Comparison of ENCODE assay signal across 8 mouse cellular contexts in genomic region chr5:101765390-101765901, GRCm38 (mm10). TPM values are rescaled to one million over a fixed set of nuclear protein-coding genes. Genes with fewer than 3 reads are reported as not detected.
A peak's percentile ranks its signal among the peaks of the same experiment; 100 is the strongest.
DNase-seq lines count a peak whose midpoint lies in the region; ATAC-seq lines count a peak whose summit lies in the region.

No protein-coding gene starts in this region.

- no peak overlapping the region for H3K27ac ChIP-seq in intestine, embryonic 14.5 days (ENCODE audit: low read depth)
- H3K27ac ChIP-seq in liver, embryonic 15.5 days (replicated peaks) = no peak overlapping the region
- H3K27ac ChIP-seq in neural tube, embryonic 13.5 days (replicated peaks) = no peak overlapping the region

- peak overlapping the region; percentile 98 for H3K4me2 ChIP-seq in intestine, embryonic 14.5 days (ENCODE audit: low read length)
- peak overlapping the region; percentile 80 for H3K4me2 ChIP-seq in liver, embryonic 15.5 days
- peak overlapping the region; percentile 99 for H3K4me2 ChIP-seq in neural tube, embryonic 13.5 days

- no peaks in the 10 kb centered on the region for H3K36me3 ChIP-seq in intestine, embryonic 14.5 days (ENCODE audit: control insufficient read depth, insufficient read depth, low read length)
- no peaks in the 10 kb centered on the region for H3K36me3 ChIP-seq in liver, embryonic 15.5 days (replicated peaks)
- no peaks in the 10 kb centered on the region for H3K36me3 ChIP-seq in neural tube, embryonic 13.5 days

- intact Hi-C loops in gastrocnemius, postnatal 14 days (cut with DNase I; ENCODE audit: low total_unique reads) = no loop called here

- H3K9ac ChIP-seq in intestine, embryonic 14.5 days (ENCODE audit: low read length) = peak overlapping the region; percentile 61
- no peak overlapping the region for H3K9ac ChIP-seq in liver, embryonic 15.5 days
- H3K9ac ChIP-seq in neural tube, embryonic 13.5 days = peak overlapping the region; percentile 79

- H3K4me3 ChIP-seq in intestine, embryonic 14.5 days (ENCODE audit: low read depth, low read length) = peak overlapping the region; percentile 56
- peak overlapping the region; percentile 56 for H3K4me3 ChIP-seq in liver, embryonic 15.5 days (replicated peaks)
- peak overlapping the region; percentile 70 for H3K4me3 ChIP-seq in neural tube, embryonic 13.5 days

- ATAC-seq in intestine, embryonic 14.5 days (replicated peaks; ENCODE audit: low FRiP score, low TSS enrichment, low read depth) = no peak; the same call in none of the 2 replicates
- no peak; the same call in 1 of the 2 replicates for ATAC-seq in liver, embryonic 15.5 days (ENCODE audit: insufficient read depth)
- ATAC-seq in neural tube, embryonic 13.5 days (ENCODE audit: low read depth) = peak; percentile 63; the same call in 1 of the 2 replicates

- under 1% methylated on average over 37 of the region's 45 CpGs for WGBS in intestine, embryonic 14.5 days
- WGBS in liver, embryonic 15.5 days (ENCODE audit: insufficient replicate concordance) = under 1% methylated on average over 42 of the region's 45 CpGs
- under 1% methylated on average over 41 of the region's 45 CpGs for WGBS in neural tube, embryonic 13.5 days

- peak; percentile 33 to 45 for DNase-seq in layer of hippocampus, postnatal 10 days (ENCODE audit: low spot score in 2 of 2)
- no peak for DNase-seq in layer of hippocampus, adult 11-12 months (ENCODE audit: low spot score)
- DNase-seq in cerebellum, adult 9-10 months = peak; percentile 64
- peak; percentile 16 for DNase-seq in gastrocnemius, postnatal 14 days
- peak; percentile 76 for DNase-seq in intestine, embryonic 14.5 days (ENCODE audit: low spot score)
- no peak for DNase-seq in adipocyte (ENCODE audit: low spot score)

- H3K4me1 ChIP-seq in intestine, embryonic 14.5 days (replicated peaks; ENCODE audit: control insufficient read depth, insufficient read depth, low read length) = peaks cover 10% of the 10 kb centered on the region
- H3K4me1 ChIP-seq in liver, embryonic 15.5 days (replicated peaks) = peaks cover 10% of the 10 kb centered on the region
- H3K4me1 ChIP-seq in neural tube, embryonic 13.5 days (replicated peaks) = peaks cover 11% of the 10 kb centered on the region

- peaks cover 46% of the 10 kb centered on the region for H3K27me3 ChIP-seq in intestine, embryonic 14.5 days (replicated peaks; ENCODE audit: control insufficient read depth, insufficient read depth, low read length)
- peaks cover 93% of the 10 kb centered on the region for H3K27me3 ChIP-seq in liver, embryonic 15.5 days
- peaks cover 85% of the 10 kb centered on the region for H3K27me3 ChIP-seq in neural tube, embryonic 13.5 days

- no peaks in the 10 kb centered on the region for H3K9me3 ChIP-seq in intestine, embryonic 14.5 days (ENCODE audit: control insufficient read depth, low read length)
- no peaks in the 10 kb centered on the region for H3K9me3 ChIP-seq in liver, embryonic 15.5 days (replicated peaks)
- H3K9me3 ChIP-seq in neural tube, embryonic 13.5 days = no peaks in the 10 kb centered on the region

RNA-seq across cellular contexts. Expression of gene Cds1, which starts 0.5 kb away (rescaled TPM):
- 10 to 100 TPM; 63.5 to 70.7 TPM for total RNA-seq in layer of hippocampus, postnatal 10 days (2021)
- 1 to 10 TPM in 1 of 2 experiments, under 1 TPM in 1; 0.86 to 1.1 TPM for total RNA-seq in gastrocnemius, postnatal 14 days (2021)
- 4.7 and 6.1 TPM in 2 replicates for polyA plus RNA-seq in intestine, embryonic 14.5 days (2014; fragmentation: Nextera tagmentation; extraction: Ambion mirVana)
- polyA plus RNA-seq in liver, embryonic 15.5 days (2015; fragmentation: Nextera tagmentation; extraction: Ambion mirVana) = 0.45 and 0.48 TPM in 2 replicates
- 3.1 and 3.8 TPM in 2 replicates for polyA plus RNA-seq in neural tube, embryonic 13.5 days (2015; fragmentation: Nextera tagmentation; extraction: Ambion mirVana)

Comparison
In these comparisons a context has a peak if more than half of its experiments do, and no peak if none do; other contexts are left out.
1. DNase-seq: peak in layer of hippocampus, postnatal 10 days (2 of 2), cerebellum, adult 9-10 months (single experiment), gastrocnemius, postnatal 14 days (single experiment) and intestine, embryonic 14.5 days (single experiment); none in layer of hippocampus, adult 11-12 months (single experiment) and adipocyte (single experiment).
2. Peak in every context shown above with its lines, with median percentiles within 50 percentile points of each other: H3K4me2 ChIP-seq and H3K4me3 ChIP-seq.